Mouse (Mus musculus) cerebellum, adult 2 months (tissue): Measurements from ENCODE around the gene Mvb12b. TPM values are rescaled to one million over a fixed set of nuclear protein-coding genes. Genes with fewer than 3 reads are reported as not detected.

Experiments
- DNase-seq, 2 experiments: peaks; one replicate each; pipeline ENCODE4 v3.0.0; 2021
- H3K27ac ChIP-seq: fragments of 200-500 bp; 2 replicates; pipeline ENCODE4 v1.5.1; 2012; ENCODE audit warnings: low read length, control low read depth, inconsistent platforms; ENCODE audit not compliant: insufficient read depth
- H3K27me3 ChIP-seq: fragments of 200-500 bp; 2 replicates; pipeline ENCODE4 v1.6.1; 2012; ENCODE audit warnings: inconsistent platforms, mild to moderate bottlenecking, low read length, moderate library complexity; ENCODE audit not compliant: control insufficient read depth, insufficient read depth
- H3K4me1 ChIP-seq: fragments of 200-500 bp; 2 replicates; pipeline ENCODE4 v1.6.1; 2011; ENCODE audit warnings: low read length; ENCODE audit not compliant: control insufficient read depth, insufficient read depth
- H3K4me3 ChIP-seq: fragments of 200-500 bp; replicated peaks from 2 replicates; pipeline ENCODE3; 2011; ENCODE audit warnings: mild to moderate bottlenecking, low read depth, low read length, control low read depth; ENCODE audit not compliant: insufficient read depth
- CTCF ChIP-seq: fragments of 200-500 bp; IDR thresholded peaks from 2 replicates; pipeline ENCODE4 v1.5.1; 2011; ENCODE audit warnings: low read depth, mild to moderate bottlenecking, control low read depth, low read length, moderate library complexity, borderline replicate concordance; ENCODE audit not compliant: insufficient read depth
- POLR2A ChIP-seq: fragments of 200-500 bp; IDR thresholded peaks from 2 replicates; pipeline ENCODE4 v1.6.1; 2011; ENCODE audit warnings: low read length, control low read depth, borderline replicate concordance; ENCODE audit not compliant: insufficient read depth
- WGBS: fragments of 180-500 bp; shearing (Covaris S2); methylation state at CpG from one replicate; pipeline ENCODE4 v1.1.7; 2018; 5-methylcytosine and 5-hydroxymethylcytosine counted together
- polyA plus RNA-seq: library from polyadenylated mRNA; depleted of rRNA; stranded (reverse); fragments of >200 nt; gene quantifications from 2 replicates; pipeline ENCODE4 v1.2.3, GENCODE M21; 2012

The Mvb12b gene
- polyA plus RNA-seq, 1 experiment: 70.8 TPM

GRCm38 (mm10) chr2:33821677-33822607 lies 65.8 kb downstream of the Mvb12b start:
- no peaks in the 10 kb centered on the region for H3K27me3 ChIP-seq
- DNase-seq: peak; percentile 85 to 92
- WGBS: 37% methylated on average over 13 of the region's 13 CpGs
- no peak overlapping the region for H3K4me3 ChIP-seq
- no peak for TF ChIP-seq POLR2A
- TF ChIP-seq CTCF: peak; percentile 99
- H3K4me1 ChIP-seq: peaks cover 24% of the 10 kb centered on the region
- no peak overlapping the region for H3K27ac ChIP-seq

GRCm38 (mm10) chr2:33820450-33820849 lies 67.3 kb downstream of the Mvb12b start:
- H3K4me1 ChIP-seq: peaks cover 24% of the 10 kb centered on the region
- no peak for TF ChIP-seq CTCF
- TF ChIP-seq POLR2A: no peak
- 69% methylated on average over 3 of the region's 3 CpGs for WGBS
- peak overlapping the region; percentile 82 for H3K27ac ChIP-seq
- H3K27me3 ChIP-seq: no peaks in the 10 kb centered on the region
- peak in 1 of 2 experiments; percentile 29 for DNase-seq
- H3K4me3 ChIP-seq: no peak overlapping the region

- peak; percentile 82 to 91 for DNase-seq
- 0 out of 2 replicates have a peak, but pooled peaks have one; percentile 14 for TF ChIP-seq POLR2A
- no peak for TF ChIP-seq CTCF
- Histone ChIP-seq H3K27me3 (no peaks in the 10 kb centered on the region), H3K27ac (peak overlapping the region; percentile 82), H3K4me3 (no peak overlapping the region), H3K4me1 (peaks cover 24% of the 10 kb centered on the region)
- WGBS: 16% methylated on average over 5 of the region's 5 CpGs
Observed at GRCm38 (mm10) chr2:33820037-33820436, 67.7 kb downstream of the Mvb12b start.

GRCm38 (mm10) chr2:33818385-33818784 lies 69.4 kb downstream of the Mvb12b start:
- 82% methylated on average over 2 of the region's 2 CpGs for WGBS
- no peak for DNase-seq
- H3K4me3 ChIP-seq: no peak overlapping the region
- H3K4me1 ChIP-seq: peaks cover 24% of the 10 kb centered on the region
- no peak for TF ChIP-seq CTCF
- H3K27me3 ChIP-seq: no peaks in the 10 kb centered on the region
- H3K27ac ChIP-seq: no peak overlapping the region

GRCm38 (mm10) chr2:33817663-33818346 lies 69.9 kb downstream of the Mvb12b start:
- peak overlapping the region; percentile 22; the same call in 1 of the 2 replicates for H3K27ac ChIP-seq
- H3K4me1 ChIP-seq: peaks cover 24% of the 10 kb centered on the region
- 50% methylated on average over 9 of the region's 9 CpGs for WGBS
- no peaks in the 10 kb centered on the region for H3K27me3 ChIP-seq
- H3K4me3 ChIP-seq: no peak overlapping the region
- TF ChIP-seq CTCF (no peak), POLR2A (no peak)
- peak; percentile 45 to 51 for DNase-seq

- H3K4me3 ChIP-seq: no peak overlapping the region
- WGBS: 92% methylated on average over 4 of the region's 4 CpGs
- DNase-seq: no peak
- no peaks in the 10 kb centered on the region for H3K27me3 ChIP-seq
- H3K27ac ChIP-seq: no peak overlapping the region
- TF ChIP-seq POLR2A (no peak), CTCF (no peak)
- H3K4me1 ChIP-seq: peaks cover 24% of the 10 kb centered on the region
Observed at GRCm38 (mm10) chr2:33817080-33817479, 70.7 kb downstream of the Mvb12b start.

GRCm38 (mm10) chr2:33814581-33814980 lies 73.2 kb downstream of the Mvb12b start:
- Histone ChIP-seq H3K27me3 (no peaks in the 10 kb centered on the region), H3K4me1 (peaks cover 7% of the 10 kb centered on the region), H3K4me3 (no peak overlapping the region), H3K27ac (no peak overlapping the region)
- no peak for DNase-seq
- TF ChIP-seq POLR2A (no peak), CTCF (no peak)
- WGBS: 74% methylated on average over 8 of the region's 8 CpGs
